Mouse (Mus musculus) CH12.LX (cell line): ENCODE data around the gene Atxn7l1. TPM values are rescaled to one million over a fixed set of nuclear protein-coding genes. Genes with fewer than 3 reads are reported as not detected.
"Not testable (repeated sequence)": the region's sequence is repeated elsewhere in the genome, so short reads cannot be mapped to it uniquely, and the experiment has no call there.

Experiments used
- DNase-seq: peaks from one replicate; pipeline ENCODE4 v3.0.0-alpha.2; 2013; ENCODE audit errors: extremely low read depth
- H3K27ac ChIP-seq: 2 replicates; pipeline ENCODE4 v1.5.1; 2012; ENCODE audit warnings: low read depth, mild to moderate bottlenecking, control low read depth, moderate library complexity; ENCODE audit not compliant: insufficient read depth
- H3K27me3 ChIP-seq: replicated peaks from 2 replicates; pipeline ENCODE3; 2012; ENCODE audit warnings: inconsistent platforms
- H3K36me3 ChIP-seq, 2 experiments: replicated peaks in 1 of 2; 2 replicates each; pipeline versions ENCODE3 to v1.6.1; 2012; ENCODE audit warnings: inconsistent platforms in 1 of 2, low read length in 1 of 2, mild to moderate bottlenecking in 1 of 2, mixed read lengths in 1 of 2, moderate library complexity in 1 of 2; ENCODE audit not compliant: control insufficient read depth in 1 of 2, insufficient read depth in 1 of 2
- H3K4me1 ChIP-seq, 2 experiments: 2 replicates each; pipeline ENCODE4 v1.6.1; 2012; ENCODE audit warnings: inconsistent platforms in 1 of 2, moderate library complexity in 1 of 2; ENCODE audit not compliant: insufficient read depth in 2 of 2, control insufficient read depth in 1 of 2
- H3K4me2 ChIP-seq: 2 replicates; pipeline ENCODE4 v1.6.1; 2012; ENCODE audit warnings: low read depth, mild to moderate bottlenecking, control low read depth; ENCODE audit not compliant: poor library complexity, insufficient read depth, severe bottlenecking
- H3K4me3 ChIP-seq, 3 experiments: fragments of 150-350 bp in 1 of 3; sonication (generic) in 1 of 3; replicated peaks in 1 of 3; 2 replicates each; pipeline versions ENCODE3 to v1.5.1; 2011 to 2012; ENCODE audit warnings: low read depth in 2 of 3, low read length in 2 of 3, mild to moderate bottlenecking in 2 of 3, moderate library complexity in 2 of 3, control low read depth in 1 of 3, improper control_type of control experiment in 1 of 3, inconsistent platforms in 1 of 3, mixed read lengths in 1 of 3; ENCODE audit not compliant: poor library complexity in 1 of 3
- H3K79me2 ChIP-seq: replicated peaks from 2 replicates; pipeline ENCODE4 v1.6.1; 2012; ENCODE audit warnings: mild to moderate bottlenecking, moderate library complexity; ENCODE audit not compliant: control insufficient read depth, poor library complexity, insufficient read depth, severe bottlenecking; ENCODE audit errors: extremely low read depth
- H3K9ac ChIP-seq: 2 replicates; pipeline ENCODE4 v1.6.1; 2012; ENCODE audit warnings: low read depth, mild to moderate bottlenecking, control low read depth, moderate library complexity; ENCODE audit not compliant: insufficient read depth
- H3K9me3 ChIP-seq: replicated peaks from 2 replicates; pipeline ENCODE3; 2012; ENCODE audit warnings: low read length, inconsistent platforms, mixed read lengths
- BHLHE40 ChIP-seq: IDR thresholded peaks from 2 replicates; pipeline ENCODE4 v1.6.1; 2011; ENCODE audit warnings: mild to moderate bottlenecking, low read depth, low read length, improper control_type of control experiment
- CHD2 ChIP-seq: IDR thresholded peaks from 2 replicates; pipeline ENCODE4 v1.6.1; 2011; ENCODE audit warnings: low read length, improper control_type of control experiment
- EP300 ChIP-seq: IDR thresholded peaks from 2 replicates; pipeline ENCODE4 v1.6.1; 2011; ENCODE audit warnings: low read length, improper control_type of control experiment
- ETS1 ChIP-seq: conservative IDR thresholded peaks from 2 replicates; pipeline ENCODE4 v1.6.1; 2012; ENCODE audit warnings: low read depth, mild to moderate bottlenecking, inconsistent platforms, low read length, improper control_type of control experiment, moderate library complexity
- GABPA ChIP-seq: IDR thresholded peaks from 2 replicates; pipeline ENCODE4 v1.6.1; 2012; ENCODE audit warnings: low read depth, low read length, improper control_type of control experiment, inconsistent platforms; ENCODE audit not compliant: insufficient replicate concordance
- HCFC1 ChIP-seq: IDR thresholded peaks from 2 replicates; pipeline ENCODE4 v1.6.1; 2012; ENCODE audit warnings: low read depth, mild to moderate bottlenecking, inconsistent platforms, low read length, improper control_type of control experiment
- IRF4 ChIP-seq: IDR thresholded peaks from 2 replicates; pipeline ENCODE4 v1.6.1; 2014; ENCODE audit warnings: low read depth, mild to moderate bottlenecking, inconsistent platforms, low read length, improper control_type of control experiment
- JUN ChIP-seq: IDR thresholded peaks from 2 replicates; pipeline ENCODE4 v1.6.1; 2011; ENCODE audit warnings: low read depth, mild to moderate bottlenecking, low read length, improper control_type of control experiment, moderate library complexity; ENCODE audit not compliant: insufficient read depth
- MAZ ChIP-seq: IDR thresholded peaks from 2 replicates; pipeline ENCODE4 v1.6.1; 2012; ENCODE audit warnings: low read depth, mild to moderate bottlenecking, inconsistent platforms, low read length, improper control_type of control experiment, moderate library complexity
- MEF2A ChIP-seq: IDR thresholded peaks from 2 replicates; pipeline ENCODE4 v1.6.1; 2014; ENCODE audit warnings: low read depth, mild to moderate bottlenecking, inconsistent platforms, low read length, improper control_type of control experiment, borderline replicate concordance
- MXI1 ChIP-seq: IDR thresholded peaks from 2 replicates; pipeline ENCODE4 v1.6.1; 2011; ENCODE audit warnings: mild to moderate bottlenecking, low read depth, low read length, improper control_type of control experiment
- MYC ChIP-seq: IDR thresholded peaks from 2 replicates; pipeline ENCODE4 v1.6.1; 2011; ENCODE audit warnings: low read depth, mild to moderate bottlenecking, improper control_type of control experiment, low read length
- NELFE ChIP-seq: IDR thresholded peaks from 2 replicates; pipeline ENCODE4 v1.6.1; 2011; ENCODE audit warnings: low read depth, low read length, improper control_type of control experiment
- POLR2A ChIP-seq: IDR thresholded peaks from 2 replicates; pipeline ENCODE4 v1.6.1; 2011; ENCODE audit warnings: low read depth, mild to moderate bottlenecking, improper control_type of control experiment, low read length
- POLR2AphosphoS2 ChIP-seq: IDR thresholded peaks from 2 replicates; pipeline ENCODE4 v1.6.1; 2011; ENCODE audit warnings: low read depth, low read length, improper control_type of control experiment
- RCOR1 ChIP-seq: conservative IDR thresholded peaks from 2 replicates; pipeline ENCODE4 v1.6.1; 2012; ENCODE audit warnings: low read depth, mild to moderate bottlenecking, inconsistent platforms, low read length, improper control_type of control experiment
- SMC3 ChIP-seq: IDR thresholded peaks from 2 replicates; pipeline ENCODE4 v1.6.1; 2011; ENCODE audit warnings: low read depth, low read length, improper control_type of control experiment
- TCF12 ChIP-seq: IDR thresholded peaks from 2 replicates; pipeline ENCODE4 v1.6.1; 2014; ENCODE audit warnings: low read depth, mild to moderate bottlenecking, inconsistent platforms, low read length, improper control_type of control experiment
- USF1 ChIP-seq: IDR thresholded peaks from 2 replicates; pipeline ENCODE4 v1.6.1; 2014; ENCODE audit warnings: low read depth, mild to moderate bottlenecking, inconsistent platforms, low read length, improper control_type of control experiment
- USF2 ChIP-seq: conservative IDR thresholded peaks from 2 replicates; pipeline ENCODE4 v1.6.1; 2011; ENCODE audit warnings: low read depth, low read length, improper control_type of control experiment
- ZNF384 ChIP-seq: IDR thresholded peaks from 2 replicates; pipeline ENCODE4 v1.6.1; 2012; ENCODE audit warnings: low read depth, low read length, improper control_type of control experiment, inconsistent platforms
- dilution Hi-C: fragments of 300-500 bp; cut with MboI; formaldehyde crosslinking; loops from 2 replicates; pipeline ENCODE4 v1.14.3; 2020; ENCODE audit warnings: low sequenced_read_pairs; ENCODE audit not compliant: extremely low pct_unique_long_range_greater_than_20kb, extremely low pct_ligation_motif_present
- in situ Hi-C: fragments of 300-500 bp; cut with MboI; formaldehyde crosslinking; loops from 3 replicates; pipeline ENCODE4 v1.14.3; 2019; ENCODE audit warnings: low sequenced_read_pairs, low pct_ligation_motif_present, low pct_unique_long_range_greater_than_20kb, mixed read lengths
- polyA plus RNA-seq: library from polyadenylated mRNA; unstranded; fragments of >175 nt; gene quantifications from 2 replicates; pipeline ENCODE4 v1.2.1, GENCODE M21; 2012; ENCODE audit warnings: low read depth; ENCODE audit not compliant: insufficient read length
- total RNA-seq, 2 experiments: library from RNA; depleted of rRNA; stranded (reverse); fragments of 300-350 nt in 1 of 2; fragments of >200 nt in 1 of 2; gene quantifications; 2 replicates each; pipeline ENCODE4 v1.2.3; 2012 to 2014

Gene Atxn7l1
- total and polyA plus RNA-seq, 3 experiments: 8.6 to 55.7 (median 9.0) TPM

DNA sequence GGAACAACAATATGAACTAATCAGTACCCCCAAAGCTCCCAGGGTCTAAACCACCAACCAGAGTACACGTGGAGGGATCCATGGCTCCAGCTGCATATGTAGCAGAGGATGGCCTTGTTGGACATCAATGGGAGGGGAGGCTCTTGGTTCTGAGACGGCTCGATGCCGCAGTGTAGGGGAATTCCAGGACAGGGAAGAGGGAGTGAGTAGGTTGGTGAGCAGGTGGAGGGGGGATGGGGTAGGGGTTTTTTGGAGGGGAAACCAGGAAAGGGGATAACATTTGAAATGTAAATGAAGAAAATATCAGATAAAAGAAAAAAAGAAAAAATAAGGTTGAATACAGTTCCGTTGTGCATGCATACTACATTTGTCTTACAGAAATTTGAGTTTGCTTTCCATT lies 16.5 kb downstream of the Atxn7l1 start:
- in situ Hi-C loops, dilution Hi-C loops: not testable (repeated sequence)

DNA sequence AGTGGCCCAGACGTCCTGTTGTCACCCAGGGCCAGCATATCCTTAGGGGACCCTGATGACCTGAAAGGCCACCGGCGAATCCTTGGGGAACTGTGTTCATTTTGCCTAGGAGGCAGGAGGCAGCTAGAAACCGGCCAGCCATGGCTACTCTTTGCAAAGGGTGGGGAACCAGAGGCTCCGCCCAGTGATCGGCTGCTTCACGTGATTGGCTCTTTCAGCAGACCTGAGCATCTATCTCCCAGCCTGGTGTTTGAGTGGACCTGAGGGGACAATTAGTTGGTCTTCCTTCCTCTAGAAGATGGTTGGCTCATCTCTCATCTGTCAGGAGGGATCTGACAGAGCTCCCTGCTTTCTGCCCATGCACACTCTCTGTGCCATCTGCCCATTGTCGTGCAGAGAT lies 19.2 kb downstream of the Atxn7l1 start:
- in situ Hi-C loops (no loop called here), dilution Hi-C loops (no loop called here)
- Histone ChIP-seq H3K9me3 (no peaks in the 10 kb centered on the region), H3K4me3 (no peak overlapping the region), H3K27ac (peak overlapping the region; percentile 76), H3K27me3 (no peaks in the 10 kb centered on the region), H3K9ac (peak overlapping the region; percentile 31; the same call in 1 of the 2 replicates), H3K79me2 (peaks cover 66% of the 10 kb centered on the region), H3K4me2 (0 out of 2 replicates have a peak overlapping the region, but pooled peaks have one; percentile 41), H3K4me1 (peaks cover 45 to 99% of the 10 kb centered on the region in 2 experiments), H3K36me3 (peaks cover 4 to 34% of the 10 kb centered on the region in 2 experiments)
- TF ChIP-seq USF1 (peak; percentile 61), USF2 (peak; percentile 15; the same call in 1 of the 2 replicates), CHD2 (no peak), BHLHE40 (peak; percentile 70)
- no peak for DNase-seq

More for the DNA sequence above, 16.5 kb downstream of the Atxn7l1 start:
- Histone ChIP-seq H3K79me2 (peaks cover 64% of the 10 kb centered on the region), H3K4me2 (peak overlapping the region; percentile 18), H3K36me3 (peaks cover 8 to 43% of the 10 kb centered on the region in 2 experiments), H3K27ac (peak overlapping the region; percentile 92), H3K4me1 (peaks cover 45 to 97% of the 10 kb centered on the region in 2 experiments)
- H3K27me3 ChIP-seq, DNase-seq, H3K9ac ChIP-seq, H3K9me3 ChIP-seq, H3K4me3 ChIP-seq: not testable (repeated sequence)
- TF ChIP-seq MAZ (0 out of 2 replicates have a peak, but pooled peaks have one; percentile 23), MYC (peak; percentile 33; the same call in 1 of the 2 replicates), EP300 (peak; percentile 26), ZNF384 (peak; percentile 21; the same call in 1 of the 2 replicates), CHD2 (peak; percentile 78), TCF12 (peak; percentile 70; the same call in 1 of the 2 replicates)

DNA sequence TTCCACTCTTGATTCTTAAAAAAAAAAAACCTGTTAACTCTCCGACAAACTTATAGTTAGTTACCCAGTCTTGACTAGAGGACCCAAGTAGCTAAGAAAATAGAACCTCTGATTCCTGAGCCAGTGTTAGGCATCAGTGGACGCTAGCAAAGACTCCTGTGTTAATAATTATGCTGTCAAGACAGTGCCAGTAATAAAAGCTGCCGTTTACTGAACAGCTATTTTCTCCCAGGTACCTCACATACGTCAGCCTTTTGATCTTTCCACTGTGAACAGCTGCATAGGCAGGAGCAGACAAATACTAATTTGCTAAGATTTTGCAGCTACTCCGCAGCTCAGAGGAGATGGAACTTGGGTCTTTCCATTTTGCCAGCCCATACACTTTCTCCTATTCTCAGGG lies 20.1 kb downstream of the Atxn7l1 start:
- peaks cover 3 to 35% of the 10 kb centered on the region in 2 experiments for H3K36me3 ChIP-seq

More for the DNA sequence above, 20.1 kb downstream of the Atxn7l1 start:
- Histone ChIP-seq H3K9me3 (no peaks in the 10 kb centered on the region), H3K4me2 (peak overlapping the region; percentile 62; the same call in 1 of the 2 replicates), H3K4me1 (peaks cover 50 to 99% of the 10 kb centered on the region in 2 experiments), H3K9ac (peak overlapping the region; percentile 19; the same call in 1 of the 2 replicates), H3K79me2 (peaks cover 70% of the 10 kb centered on the region), H3K4me3 (no peak overlapping the region), H3K27me3 (no peaks in the 10 kb centered on the region), H3K27ac (peak overlapping the region; percentile 82)
- dilution Hi-C loops: no loop called here
- in situ Hi-C loops: no loop called here
- DNase-seq: no peak
- 0 out of 2 replicates have a peak, but pooled peaks have one; percentile 17 for TF ChIP-seq CHD2
- TF ChIP-seq MYC: no peak
- TF ChIP-seq TCF12: 0 out of 2 replicates have a peak, but pooled peaks have one; percentile 15
- TF ChIP-seq GABPA: no peak
- no peak for TF ChIP-seq BHLHE40
- no peak; the same call in 1 of the 2 replicates for TF ChIP-seq IRF4
- no peak for TF ChIP-seq RCOR1
- TF ChIP-seq POLR2AphosphoS2: no peak
- TF ChIP-seq NELFE: no peak
- no peak for TF ChIP-seq SMC3
- no peak for TF ChIP-seq JUN
- TF ChIP-seq ETS1: no peak
- TF ChIP-seq MEF2A: peak; percentile 60; the same call in 1 of the 2 replicates
- no peak for TF ChIP-seq POLR2A
- peak; percentile 24; the same call in 1 of the 2 replicates for TF ChIP-seq EP300
- no peak for TF ChIP-seq HCFC1
- peak; percentile 12; the same call in 1 of the 2 replicates for TF ChIP-seq MXI1
